Mouse (Mus musculus) kidney, adult 2 months (tissue): Measurements from ENCODE around the gene Plekhm2. TPM values are rescaled to one million over a fixed set of nuclear protein-coding genes. Genes with fewer than 3 reads are reported as not detected.

Source experiments
- DNase-seq: peaks from one replicate; pipeline ENCODE4 v3.0.0; 2021
- H3K27ac ChIP-seq: fragments of 200-500 bp; 2 replicates; pipeline ENCODE4 v1.5.1; 2012; ENCODE audit warnings: low read depth, low read length, control low read depth, inconsistent platforms; ENCODE audit not compliant: insufficient read depth
- H3K27me3 ChIP-seq: fragments of 200-500 bp; replicated peaks from 2 replicates; pipeline ENCODE4 v1.6.1; 2012; ENCODE audit warnings: mild to moderate bottlenecking, moderate library complexity, low read length, inconsistent platforms; ENCODE audit not compliant: control insufficient read depth, insufficient read depth
- H3K36me3 ChIP-seq: fragments of 200-500 bp; 2 replicates; pipeline ENCODE4 v1.6.1; 2012; ENCODE audit warnings: mild to moderate bottlenecking, moderate library complexity, low read length, inconsistent platforms; ENCODE audit not compliant: control insufficient read depth, insufficient read depth
- H3K4me1 ChIP-seq: fragments of 200-500 bp; 2 replicates; pipeline ENCODE4 v1.6.1; 2011; ENCODE audit warnings: low read length; ENCODE audit not compliant: control insufficient read depth, insufficient read depth
- H3K4me3 ChIP-seq: fragments of 200-500 bp; 2 replicates; pipeline ENCODE4 v1.5.1; 2011; ENCODE audit warnings: mild to moderate bottlenecking, low read depth, low read length, control low read depth; ENCODE audit not compliant: insufficient read depth
- CTCF ChIP-seq: fragments of 200-500 bp; conservative IDR thresholded peaks from 2 replicates; pipeline ENCODE4 v1.5.1; 2011; ENCODE audit warnings: low read depth, mild to moderate bottlenecking, control low read depth, low read length, moderate library complexity, mixed read lengths; ENCODE audit not compliant: insufficient read depth, insufficient read length
- POLR2A ChIP-seq: fragments of 200-500 bp; IDR thresholded peaks from one replicate; pipeline ENCODE4 v1.6.1; 2011; ENCODE audit warnings: low read depth, low read length, control low read depth
- WGBS: fragments of 180-500 bp; shearing (Covaris S2); methylation state at CpG from one replicate; pipeline ENCODE4 v1.1.7; 2018; 5-methylcytosine and 5-hydroxymethylcytosine counted together
- polyA plus RNA-seq: library from polyadenylated mRNA; depleted of rRNA; stranded (reverse); fragments of >200 nt; gene quantifications from 2 replicates; pipeline ENCODE4 v1.2.3, GENCODE M21; 2012

Plekhm2 gene
- polyA plus RNA-seq, 1 experiment = 79.7 TPM

DNA sequence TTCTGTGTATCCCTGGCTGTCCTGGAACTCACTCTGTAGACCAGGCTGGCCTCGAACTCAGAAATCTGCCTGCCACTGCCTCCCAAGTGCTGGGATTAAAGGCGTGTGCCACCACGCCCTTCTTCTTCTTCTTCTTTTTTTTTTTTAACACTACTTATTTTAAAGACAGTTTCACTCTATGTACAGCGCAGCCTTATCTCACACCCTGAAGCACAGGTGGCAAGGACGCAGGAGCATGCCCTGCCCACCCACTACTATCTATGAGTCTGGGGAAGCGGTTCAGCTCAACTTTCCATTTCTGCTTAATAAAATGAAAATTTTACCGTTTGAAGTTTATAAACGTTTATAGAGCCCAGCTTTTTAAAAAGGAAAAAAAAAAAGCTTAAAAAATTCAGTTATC is 23.8 kb upstream of the Plekhm2 start:
- Histone ChIP-seq H3K27ac (no peak overlapping the region), H3K27me3 (no peaks in the 10 kb centered on the region), H3K36me3 (peaks cover 13% of the 10 kb centered on the region), H3K4me3 (no peak overlapping the region), H3K4me1 (no peaks in the 10 kb centered on the region)
- TF ChIP-seq POLR2A (no peak), CTCF (no peak)
- WGBS = 95% methylated on average over 8 of the region's 8 CpGs
- DNase-seq = no peak

DNA sequence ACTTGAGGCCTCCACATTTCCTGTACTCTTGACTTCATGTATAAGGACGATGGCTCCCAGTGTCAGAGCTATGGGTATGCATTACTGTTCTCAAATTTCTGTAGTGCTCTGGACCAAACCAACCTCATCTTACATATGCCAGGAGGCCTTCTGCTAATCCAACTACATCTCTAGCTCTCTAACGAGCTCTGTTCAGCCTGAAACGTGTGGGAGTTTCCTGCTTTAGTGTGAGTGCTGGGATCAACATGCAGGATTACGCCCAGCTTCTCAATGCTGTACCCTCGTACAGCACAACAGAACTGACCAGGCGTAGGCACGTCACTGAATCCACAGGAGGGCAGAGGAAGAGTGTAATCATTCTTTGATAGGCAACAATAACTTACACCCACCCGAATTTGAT is 21.8 kb upstream of the Plekhm2 start:
- Histone ChIP-seq H3K27ac (no peak overlapping the region), H3K36me3 (peaks cover 13% of the 10 kb centered on the region), H3K27me3 (no peaks in the 10 kb centered on the region), H3K4me1 (no peaks in the 10 kb centered on the region), H3K4me3 (no peak overlapping the region)
- no peak for DNase-seq
- TF ChIP-seq POLR2A (no peak), CTCF (no peak)
- WGBS = 61% methylated on average over 8 of the region's 8 CpGs

DNA sequence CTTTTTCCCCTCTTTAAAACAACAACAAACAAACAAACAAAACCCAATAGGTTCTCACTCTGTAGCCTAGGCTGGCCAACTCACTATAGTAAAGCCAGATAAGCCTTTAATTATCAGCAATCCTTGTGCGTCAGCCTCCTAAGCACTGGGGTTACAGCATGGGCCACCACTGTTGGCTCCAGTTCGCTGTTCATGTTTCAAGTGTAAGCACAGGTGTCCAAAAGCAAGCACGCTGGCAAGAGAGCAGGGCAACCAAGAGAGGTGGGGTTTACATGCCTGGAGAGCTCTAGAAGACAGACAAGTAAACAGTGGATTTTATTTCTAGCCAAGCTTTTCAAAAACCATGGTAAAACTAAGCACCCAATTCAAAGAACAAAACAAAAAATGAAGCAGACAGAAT is 21.4 kb upstream of the Plekhm2 start:
- TF ChIP-seq POLR2A (no peak), CTCF (no peak)
- H3K4me3 ChIP-seq = no peak overlapping the region
- DNase-seq = no peak
- no peaks in the 10 kb centered on the region for H3K27me3 ChIP-seq
- H3K4me1 ChIP-seq = no peaks in the 10 kb centered on the region
- H3K36me3 ChIP-seq = peaks cover 13% of the 10 kb centered on the region
- WGBS = 76% methylated on average over 3 of the region's 3 CpGs
- H3K27ac ChIP-seq = no peak overlapping the region

DNA sequence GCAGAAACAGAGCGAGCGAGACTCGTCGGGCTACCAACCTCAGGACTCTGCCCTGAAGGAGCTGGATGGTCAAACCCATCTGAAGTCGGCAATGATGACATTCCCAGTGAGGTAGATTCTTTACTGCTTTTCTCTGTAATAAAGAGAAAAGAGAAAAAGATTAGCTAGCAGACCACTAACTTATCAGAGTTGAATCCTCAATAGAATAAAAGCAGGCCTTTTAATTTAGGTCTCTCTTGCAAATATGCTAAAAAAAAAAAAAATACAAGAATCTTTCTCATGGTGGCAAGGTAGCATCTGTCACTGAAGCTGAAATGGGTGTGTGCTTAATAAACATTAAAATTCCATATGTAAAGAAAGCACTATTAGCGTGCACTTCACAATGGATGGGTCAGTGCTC is 20.8 kb upstream of the Plekhm2 start, which contains the start of gene Rsc1a1:
TSS of gene Rsc1a1 (minus strand) at position 101 of the 400 bp plus-strand sequence.
- WGBS = 90% methylated on average over 6 of the region's 6 CpGs
- Histone ChIP-seq H3K27ac (no peak within 1 kb of the TSS), H3K36me3 (peaks cover 13% of the 10 kb centered on the region)

DNA sequence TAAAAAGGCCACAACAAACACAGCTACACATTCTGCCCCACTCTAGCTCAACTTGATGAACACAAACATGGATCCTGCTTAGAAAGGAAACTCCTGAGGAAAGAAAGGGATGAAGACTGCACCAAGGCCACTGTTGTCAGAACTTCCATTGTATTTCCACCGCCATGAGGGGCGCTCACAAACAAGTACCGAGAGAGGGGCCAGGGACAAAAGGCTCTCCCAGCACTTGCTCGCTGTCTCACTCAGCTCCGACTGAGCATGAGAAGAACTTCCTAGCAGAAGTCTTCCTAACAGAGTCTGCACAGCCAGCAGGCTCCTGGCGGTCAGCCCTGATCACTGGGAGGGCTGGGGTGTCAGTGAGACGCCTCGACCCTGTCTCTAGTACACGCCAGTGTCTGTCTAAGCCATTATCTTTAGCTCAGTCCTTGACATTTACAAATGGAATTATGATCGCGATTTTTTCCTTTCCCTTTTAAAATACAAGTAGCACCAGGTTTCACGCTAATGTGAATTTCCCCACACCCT is 18.1 kb upstream of the Plekhm2 start:
- DNase-seq = no peak
- Histone ChIP-seq H3K36me3 (peaks cover 7% of the 10 kb centered on the region), H3K4me3 (no peak overlapping the region), H3K27me3 (no peaks in the 10 kb centered on the region), H3K27ac (no peak overlapping the region), H3K4me1 (no peaks in the 10 kb centered on the region)
- TF ChIP-seq POLR2A (no peak), CTCF (no peak)
- 80% methylated on average over 12 of the region's 12 CpGs for WGBS

More for the DNA sequence above, 20.8 kb upstream of the Plekhm2 start, which contains the start of gene Rsc1a1:
- Histone ChIP-seq H3K4me1 (no peaks in the 10 kb centered on the region), H3K27me3 (no peaks in the 10 kb centered on the region), H3K4me3 (no peak within 1 kb of the TSS)
- TF ChIP-seq CTCF (no peak), POLR2A (no peak)
- no peak for DNase-seq

DNA sequence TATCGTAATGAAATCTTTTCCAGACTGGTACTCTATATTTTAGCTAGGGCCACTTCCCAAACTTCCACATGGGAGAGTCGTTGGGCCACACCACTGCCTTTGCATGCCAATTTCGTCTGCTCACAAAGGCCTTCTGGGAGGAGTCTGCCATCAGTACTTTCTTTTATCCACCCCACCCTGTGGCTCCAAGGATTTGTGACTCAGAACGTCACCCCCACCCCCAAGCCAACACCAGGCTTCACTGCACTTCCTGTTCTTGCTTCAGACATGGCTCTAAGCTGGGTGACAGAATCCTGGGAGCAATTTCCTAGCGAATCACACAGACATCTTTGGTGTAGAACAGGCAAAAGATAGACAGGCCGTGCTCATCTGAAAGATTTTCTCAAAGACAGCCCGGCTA is 17.1 kb upstream of the Plekhm2 start:
- no peak for DNase-seq
- Histone ChIP-seq H3K36me3 (peaks cover 7% of the 10 kb centered on the region), H3K27me3 (no peaks in the 10 kb centered on the region), H3K4me1 (no peaks in the 10 kb centered on the region), H3K4me3 (no peak overlapping the region), H3K27ac (no peak overlapping the region)
- WGBS = 51% methylated on average over 7 of the region's 7 CpGs
- no peak for TF ChIP-seq POLR2A
- no peak for TF ChIP-seq CTCF

DNA sequence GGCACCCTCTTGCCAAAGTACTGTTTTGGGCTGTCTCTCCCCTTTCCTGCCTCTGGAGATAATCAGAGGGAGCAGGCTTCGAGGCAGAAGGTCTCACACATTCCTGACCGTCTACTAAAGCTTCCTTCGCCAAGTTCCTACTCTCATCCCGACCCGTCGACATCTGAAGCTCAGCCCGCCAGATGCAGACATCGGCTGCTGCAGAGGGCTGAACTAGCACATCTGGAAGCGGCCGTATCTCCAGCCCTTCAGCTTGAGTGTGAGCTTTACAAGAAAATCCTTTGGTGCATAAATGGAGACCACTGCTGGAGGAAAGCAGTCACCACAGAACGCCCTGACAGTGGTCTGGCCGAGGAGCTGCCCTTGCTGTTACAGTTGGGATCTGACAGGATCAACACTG is 16.2 kb upstream of the Plekhm2 start:
- no peak for DNase-seq
- H3K4me1 ChIP-seq = no peaks in the 10 kb centered on the region
- TF ChIP-seq CTCF (no peak), POLR2A (no peak)
- peaks cover 5% of the 10 kb centered on the region; the same call in 1 of the 2 replicates for H3K36me3 ChIP-seq
- H3K27me3 ChIP-seq = no peaks in the 10 kb centered on the region
- H3K27ac ChIP-seq = no peak overlapping the region
- WGBS = 66% methylated on average over 12 of the region's 12 CpGs
- no peak overlapping the region for H3K4me3 ChIP-seq

DNA sequence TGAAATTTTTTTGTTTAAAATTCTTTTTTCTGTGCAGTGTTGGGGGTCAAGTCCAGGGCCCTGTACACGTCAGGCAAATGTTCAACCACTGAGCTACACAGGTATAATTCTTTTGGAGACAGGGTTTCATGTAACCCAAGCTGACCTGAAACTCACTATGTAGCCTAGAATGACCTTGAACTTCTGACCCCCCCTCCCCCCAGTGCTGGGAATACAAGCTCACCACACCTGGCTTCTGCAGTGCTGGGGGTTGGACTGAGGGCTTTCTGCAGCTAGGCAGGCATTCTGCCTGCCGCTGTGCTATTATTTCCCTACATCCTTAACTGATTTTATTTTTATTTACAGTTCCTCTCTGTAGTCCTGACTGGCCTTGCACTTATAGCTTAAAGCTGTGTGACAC is 14.3 kb upstream of the Plekhm2 start:
- DNase-seq = no peak
- TF ChIP-seq POLR2A = no peak
- TF ChIP-seq CTCF = no peak
- peaks cover 1% of the 10 kb centered on the region; the same call in 1 of the 2 replicates for H3K36me3 ChIP-seq
- no peak overlapping the region for H3K27ac ChIP-seq
- H3K4me1 ChIP-seq = no peaks in the 10 kb centered on the region
- H3K4me3 ChIP-seq = no peak overlapping the region
- WGBS = 85% methylated on average over 2 of the region's 2 CpGs
- H3K27me3 ChIP-seq = no peaks in the 10 kb centered on the region
